Mouse (Mus musculus) heart, adult 2 months (tissue): ENCODE data around the gene Pdzrn3. TPM values are rescaled to one million over a fixed set of nuclear protein-coding genes. Genes with fewer than 3 reads are reported as not detected.

ENCODE experiments used
- DNase-seq, 2 experiments: peaks; one replicate each; pipeline ENCODE4 v3.0.0; 2021
- H3K27ac ChIP-seq: fragments of 200-600 bp; 2 replicates; pipeline ENCODE4 v1.8.1; 2022
- H3K27me3 ChIP-seq: fragments of 200-500 bp; 2 replicates; pipeline ENCODE4 v1.6.1; 2012; ENCODE audit warnings: mild to moderate bottlenecking, low read length, inconsistent platforms, mixed read lengths; ENCODE audit not compliant: control insufficient read depth, insufficient read depth
- H3K36me3 ChIP-seq: fragments of 200-500 bp; 2 replicates; pipeline ENCODE4 v1.6.1; 2012; ENCODE audit warnings: low read length, inconsistent platforms; ENCODE audit not compliant: control insufficient read depth, insufficient read depth
- H3K4me1 ChIP-seq: fragments of 200-500 bp; 2 replicates; pipeline ENCODE4 v1.6.1; 2011; ENCODE audit warnings: low read length; ENCODE audit not compliant: control insufficient read depth, insufficient read depth
- H3K4me3 ChIP-seq: fragments of 200-600 bp; 2 replicates; pipeline ENCODE4 v1.8.1; 2022
- H3K79me2 ChIP-seq: fragments of 200-500 bp; replicated peaks from 2 replicates; pipeline ENCODE4 v1.6.1; 2012; ENCODE audit warnings: mild to moderate bottlenecking, inconsistent platforms, low read length, moderate library complexity, mixed read lengths; ENCODE audit not compliant: control insufficient read depth, insufficient read depth
- H3K9ac ChIP-seq: fragments of 200-500 bp; 2 replicates; pipeline ENCODE4 v1.6.1; 2012; ENCODE audit warnings: low read depth, mild to moderate bottlenecking, control low read depth, inconsistent platforms, low read length, mixed read lengths
- CTCF ChIP-seq: fragments of 200-600 bp; IDR thresholded peaks from 2 replicates; pipeline ENCODE4 v1.8.1; 2022; ENCODE audit warnings: antibody characterized with exemption, mild to moderate bottlenecking, moderate library complexity
- EP300 ChIP-seq: fragments of 200-500 bp; IDR thresholded peaks from 2 replicates; pipeline ENCODE4 v1.6.1; 2011; ENCODE audit warnings: low read depth, low read length, control low read depth; ENCODE audit not compliant: insufficient read depth
- POLR2A ChIP-seq: fragments of 200-500 bp; IDR thresholded peaks from 2 replicates; pipeline ENCODE4 v1.6.1; 2011; ENCODE audit warnings: mild to moderate bottlenecking, low read depth, low read length, control low read depth; ENCODE audit not compliant: insufficient read depth
- WGBS: fragments of 180-500 bp; shearing (Covaris S2); methylation state at CpG from one replicate; pipeline ENCODE4 v1.1.7; 2018; 5-methylcytosine and 5-hydroxymethylcytosine counted together
- intact Hi-C: fragments of 180-260 bp; cut with DNase I; formaldehyde crosslinking; loops from one replicate; pipeline ENCODE4 v1.15.1; 2025
- polyA plus RNA-seq: library from polyadenylated mRNA; depleted of rRNA; stranded (reverse); fragments of >200 nt; gene quantifications from 2 replicates; pipeline ENCODE4 v1.2.3, GENCODE M21; 2012
- total RNA-seq, 2 experiments: library from RNA; stranded (reverse); gene quantifications; 2 replicates each; pipeline ENCODE4 v1.2.3; 2021

Gene Pdzrn3
- total and polyA plus RNA-seq, 3 experiments: 19.3 to 32.2 (median 28.7) TPM

DNA sequence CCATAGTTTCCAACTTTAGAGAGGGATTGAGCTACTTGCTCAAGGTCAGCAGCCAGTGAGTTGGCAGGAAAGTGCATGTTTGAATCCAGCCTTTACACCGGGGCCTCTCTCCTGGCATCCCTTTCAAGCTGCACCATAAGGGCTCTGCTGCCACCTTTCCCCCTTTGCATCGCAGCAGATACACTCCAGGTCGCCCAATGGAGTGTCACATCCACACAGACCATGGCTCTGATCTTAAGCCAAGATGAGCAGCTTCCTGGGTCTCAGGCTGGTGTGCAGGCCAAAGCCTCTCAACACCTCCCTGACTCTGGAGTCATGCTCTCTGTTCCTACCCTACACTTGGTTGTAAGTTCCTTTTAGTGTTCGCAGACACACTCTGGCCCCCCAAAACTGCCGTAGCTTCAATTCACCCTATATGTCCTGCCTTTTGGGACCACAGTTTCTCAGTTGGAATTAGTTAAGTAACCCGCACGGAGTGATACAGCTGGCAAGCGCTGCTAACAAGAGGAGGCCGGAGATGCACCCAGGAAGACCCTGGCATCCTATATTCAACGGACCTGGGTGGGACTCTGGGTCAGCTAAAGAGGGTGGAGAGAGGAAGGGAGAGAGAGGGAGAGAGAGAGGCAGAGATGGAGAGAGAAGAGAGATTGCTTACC is 1.1 kb downstream of the Pdzrn3 start:
- Histone ChIP-seq H3K4me3 (peak overlapping the region; percentile 60), H3K27ac (peak overlapping the region; percentile 78), H3K79me2 (no peaks in the 10 kb centered on the region), H3K36me3 (peaks cover 2% of the 10 kb centered on the region; the same call in 1 of the 2 replicates), H3K27me3 (no peaks in the 10 kb centered on the region), H3K4me1 (peaks cover 2% of the 10 kb centered on the region; the same call in 1 of the 2 replicates), H3K9ac (peak overlapping the region; percentile 72)
- 8% methylated on average over 10 of the region's 10 CpGs for WGBS
- peak; percentile 56 to 68 for DNase-seq
- no peak for TF ChIP-seq CTCF
- TF ChIP-seq POLR2A: no peak
- no peak for TF ChIP-seq EP300
- intact Hi-C loops: loop anchor here (2.0 to 5.0 kb wide), 2 partner anchors 106 to 156 kb away; no protein-coding TSS in a partner anchor

DNA sequence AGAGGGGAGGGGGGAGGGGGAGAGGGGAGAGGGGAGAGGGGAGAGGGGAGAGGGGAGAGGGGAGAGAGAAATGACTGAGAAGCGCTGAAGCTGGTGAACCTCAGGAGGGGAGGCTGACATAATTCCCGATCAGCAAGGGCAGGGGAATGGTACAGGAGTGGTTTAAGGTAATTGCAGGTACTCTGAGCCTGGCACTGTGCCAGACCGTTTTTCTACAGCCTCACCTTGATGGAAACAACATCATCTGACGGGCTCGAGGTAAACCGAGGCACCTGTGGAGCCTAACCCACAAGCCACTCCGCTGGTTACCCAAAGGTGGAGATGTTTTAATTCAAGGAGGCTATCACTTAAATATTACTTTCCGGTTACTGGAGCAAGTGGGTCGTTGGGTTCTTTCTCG is 1.6 kb downstream of the Pdzrn3 start:
- Histone ChIP-seq H3K27me3 (no peaks in the 10 kb centered on the region), H3K36me3 (peaks cover 2% of the 10 kb centered on the region; the same call in 1 of the 2 replicates), H3K4me3 (peak overlapping the region; percentile 60), H3K79me2 (no peaks in the 10 kb centered on the region), H3K27ac (peak overlapping the region; percentile 78), H3K9ac (0 out of 2 replicates have a peak overlapping the region, but pooled peaks have one; percentile 1), H3K4me1 (peaks cover 2% of the 10 kb centered on the region; the same call in 1 of the 2 replicates)
- DNase-seq: no peak
- TF ChIP-seq CTCF: no peak
- TF ChIP-seq POLR2A: no peak
- TF ChIP-seq EP300: no peak
- intact Hi-C loops: loop anchor here (2.0 to 5.0 kb wide), 2 partner anchors 105 to 156 kb away; no protein-coding TSS in a partner anchor
- 40% methylated on average over 10 of the region's 10 CpGs for WGBS

DNA sequence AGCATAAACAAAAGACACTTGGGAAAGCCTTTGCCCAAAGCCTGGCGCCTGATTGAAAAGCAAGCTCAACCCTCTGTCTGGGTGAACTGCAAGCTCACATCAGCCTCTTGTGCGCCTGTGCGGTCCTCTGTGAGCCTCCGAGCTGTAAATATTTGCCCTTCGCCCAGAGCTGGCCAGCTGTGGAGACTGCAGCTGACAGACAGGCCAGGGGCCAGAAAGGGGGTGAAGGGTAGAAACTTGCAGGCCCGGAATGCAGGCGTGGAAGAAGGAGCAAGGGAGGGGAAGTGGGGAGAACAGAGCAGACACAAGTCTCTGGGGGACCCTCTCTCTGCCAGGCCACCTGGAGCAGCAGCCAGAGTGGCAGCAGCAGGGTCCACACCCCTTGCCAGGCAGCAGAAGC is 3.0 kb downstream of the Pdzrn3 start:
- H3K9ac ChIP-seq: peak overlapping the region; percentile 7; the same call in 1 of the 2 replicates
- peak overlapping the region; percentile 90 for H3K27ac ChIP-seq
- peak overlapping the region; percentile 1 for H3K4me3 ChIP-seq
- 30% methylated on average over 7 of the region's 7 CpGs for WGBS
- H3K79me2 ChIP-seq: no peaks in the 10 kb centered on the region
- peaks cover 2% of the 10 kb centered on the region; the same call in 1 of the 2 replicates for H3K4me1 ChIP-seq
- intact Hi-C loops: loop anchor here (5.0 kb wide), 1 partner anchor 158 kb away; no protein-coding TSS in a partner anchor
- peak; percentile 64 to 78 for DNase-seq
- TF ChIP-seq CTCF (no peak), EP300 (no peak), POLR2A (no peak)
- peaks cover 2% of the 10 kb centered on the region; the same call in 1 of the 2 replicates for H3K36me3 ChIP-seq
- H3K27me3 ChIP-seq: no peaks in the 10 kb centered on the region

DNA sequence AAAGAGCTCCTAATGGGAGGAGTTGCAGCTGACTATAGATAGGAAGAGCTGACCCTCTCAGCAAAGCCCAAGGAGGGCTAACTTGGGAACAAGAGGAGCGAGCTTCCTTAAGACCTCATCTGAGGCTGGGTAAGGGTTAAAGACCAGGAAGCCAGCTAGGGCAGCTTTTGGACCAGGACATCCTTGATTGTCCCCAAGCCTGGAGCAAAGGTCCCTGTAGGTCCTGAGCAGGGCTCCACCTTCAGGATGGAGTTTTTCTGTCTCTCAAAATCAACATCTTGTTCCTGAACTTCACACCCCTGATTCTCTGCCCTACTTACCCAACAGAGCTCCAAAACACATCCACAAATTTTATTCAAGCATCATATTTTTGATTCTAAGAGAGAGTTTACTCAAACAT is 3.5 kb downstream of the Pdzrn3 start:
- no peak for DNase-seq
- Histone ChIP-seq H3K4me3 (0 out of 2 replicates have a peak overlapping the region, but pooled peaks have one; percentile 10), H3K9ac (no peak overlapping the region), H3K79me2 (no peaks in the 10 kb centered on the region), H3K27ac (peak overlapping the region; percentile 90), H3K27me3 (no peaks in the 10 kb centered on the region), H3K36me3 (peaks cover 2% of the 10 kb centered on the region; the same call in 1 of the 2 replicates), H3K4me1 (peaks cover 2% of the 10 kb centered on the region; the same call in 1 of the 2 replicates)
- WGBS: 43% methylated on average over 1 of the region's 1 CpGs
- TF ChIP-seq POLR2A (no peak), EP300 (no peak), CTCF (peak; percentile 36)
- intact Hi-C loops: no loop called here

DNA sequence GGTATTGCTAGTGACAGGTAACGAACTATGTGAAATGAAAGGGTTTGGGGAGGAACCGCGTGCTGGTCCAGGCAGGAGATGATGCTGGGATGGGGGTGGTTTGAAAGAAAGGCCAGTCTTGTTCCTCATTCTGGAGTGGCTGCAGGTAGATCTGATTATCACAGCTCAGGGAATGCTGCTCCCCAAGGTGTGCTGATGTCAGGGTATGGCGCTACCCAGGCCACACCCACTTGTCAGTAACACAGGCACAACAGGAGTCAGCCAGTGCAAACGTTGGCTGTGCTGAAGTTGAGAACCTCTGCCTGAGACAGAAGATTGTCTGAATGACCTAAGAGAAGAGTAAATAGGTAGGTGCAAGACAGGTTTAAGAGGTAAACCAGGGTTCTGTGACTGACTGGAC is 4.7 kb downstream of the Pdzrn3 start:
- Histone ChIP-seq H3K27me3 (no peaks in the 10 kb centered on the region), H3K4me1 (peaks cover 2% of the 10 kb centered on the region; the same call in 1 of the 2 replicates), H3K27ac (no peak overlapping the region; the same call in 1 of the 2 replicates), H3K4me3 (no peak overlapping the region), H3K36me3 (peaks cover 5% of the 10 kb centered on the region; the same call in 1 of the 2 replicates), H3K9ac (no peak overlapping the region), H3K79me2 (no peaks in the 10 kb centered on the region)
- DNase-seq: no peak
- TF ChIP-seq EP300 (no peak), POLR2A (no peak), CTCF (no peak)
- intact Hi-C loops: no loop called here
- WGBS: 84% methylated on average over 5 of the region's 5 CpGs
